8 mouse cellular contexts compared by ENCODE assay signal in the genomic region with DNA sequence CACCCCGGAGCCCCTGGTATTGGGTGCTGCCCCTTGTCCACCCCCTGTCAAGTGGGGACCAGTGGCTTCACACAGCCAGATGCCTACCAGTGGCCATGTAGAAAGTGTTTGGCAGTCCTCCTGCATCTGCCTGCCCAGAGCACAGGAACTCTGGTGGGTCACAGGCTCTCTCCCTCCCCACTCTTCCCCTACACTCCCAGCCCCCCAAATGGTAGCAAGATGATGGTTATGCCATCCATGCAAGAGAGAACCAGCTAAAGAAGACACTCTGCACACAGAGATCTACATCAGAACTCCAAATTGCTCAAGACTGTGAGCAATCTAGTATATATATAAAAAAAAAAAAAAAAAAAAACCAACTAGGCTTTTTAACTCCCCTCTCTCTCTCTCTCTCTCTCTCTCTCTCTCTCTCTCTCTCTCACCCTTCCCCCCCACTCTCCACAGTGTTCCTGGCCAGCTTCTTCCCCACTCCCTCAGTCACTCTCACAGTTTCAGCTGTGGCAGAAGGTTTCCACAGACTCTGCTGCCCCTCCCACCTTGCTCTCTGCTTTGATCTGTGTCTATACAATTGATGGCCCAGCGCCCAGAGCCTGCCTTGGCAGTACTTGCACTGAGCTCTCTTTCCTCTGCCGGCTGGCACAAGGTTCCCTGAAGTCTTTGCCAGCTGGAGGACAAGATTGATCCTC.
DNase-seq lines count a peak whose midpoint lies in the region; ATAC-seq and TF ChIP-seq lines count a peak whose summit lies in the region.

No protein-coding gene starts in this region.

- H3K36me3 ChIP-seq in limb, embryonic 14.5 days (ENCODE audit: control insufficient read depth, insufficient read depth, low read length): no peaks in the 10 kb centered on the region

- H3K9me3 ChIP-seq in limb, embryonic 14.5 days (ENCODE audit: control insufficient read depth, low read length): no peaks in the 10 kb centered on the region

- H3K4me1 ChIP-seq in limb, embryonic 14.5 days (ENCODE audit: control insufficient read depth, insufficient read depth, low read length): no peaks in the 10 kb centered on the region
- H3K4me1 ChIP-seq in lung, adult 2 months (ENCODE audit: control insufficient read depth, insufficient read depth, low read length): no peaks in the 10 kb centered on the region

- ATAC-seq in limb, embryonic 14.5 days (ENCODE audit: low FRiP score, low read depth): no peak; the same call in 1 of the 2 replicates

- H3K4me2 ChIP-seq in limb, embryonic 14.5 days (replicated peaks; ENCODE audit: low read depth, low read length, severe bottlenecking): no peak overlapping the region

- no peak overlapping the region for H3K27ac ChIP-seq in limb, embryonic 14.5 days (replicated peaks; ENCODE audit: low read depth, low read length)

- no peak overlapping the region for H3K9ac ChIP-seq in limb, embryonic 14.5 days (ENCODE audit: low read depth, low read length, severe bottlenecking)

- DNase-seq in adrenal gland, adult 8-10 months: peak; percentile 2
- no peak for DNase-seq in adrenal gland, postnatal 4 days (ENCODE audit: low spot score in 2 of 2)
- peak; percentile 7 for DNase-seq in adrenal gland, postnatal 25 days
- peak; percentile 21 to 39 for DNase-seq in frontal cortex, postnatal 25 days (ENCODE audit: low spot score in 2 of 2)
- peak; percentile 21 for DNase-seq in limb, embryonic 14.5 days (ENCODE audit: low spot score)
- no peak for DNase-seq in liver
- DNase-seq in gastrocnemius, adult 8-10 months (ENCODE audit: low spot score in 2 of 2): no peak
- DNase-seq in lung, adult 2 months: no peak

- 48% methylated on average over 3 of the region's 3 CpGs for WGBS in limb, embryonic 14.5 days
- 52% methylated on average over 3 of the region's 3 CpGs for WGBS in lung, adult 2 months

- TF ChIP-seq POLR2A in limb, embryonic 14.5 days (IDR thresholded peaks at IDR 0.05; ENCODE audit: borderline replicate concordance, extremely low read depth, insufficient read depth, insufficient read length): no peak
- TF ChIP-seq POLR2A in lung, adult 2 months (IDR thresholded peaks at IDR 0.05; ENCODE audit: borderline replicate concordance, extremely low read depth, low read depth, low read length): no peak

- TF ChIP-seq CTCF in lung, adult 2 months (IDR thresholded peaks at IDR 0.05; ENCODE audit: insufficient read depth, low read length): no peak

- H3K4me3 ChIP-seq in limb, embryonic 14.5 days (replicated peaks; ENCODE audit: low read length): no peak overlapping the region
- no peak overlapping the region for H3K4me3 ChIP-seq in lung, adult 2 months (replicated peaks; ENCODE audit: extremely low read depth, low read depth, low read length)

- H3K27me3 ChIP-seq in limb, embryonic 14.5 days (ENCODE audit: control insufficient read depth, insufficient read depth, low read length): no peaks in the 10 kb centered on the region

Comparison
In these comparisons a context has a peak if more than half of its experiments do, and no peak if none do; other contexts are left out.
1. DNase-seq: peak in adrenal gland, adult 8-10 months (single experiment), adrenal gland, postnatal 25 days (single experiment), frontal cortex, postnatal 25 days (2 of 2) and limb, embryonic 14.5 days (single experiment); none in adrenal gland, postnatal 4 days (0 of 2), liver (single experiment), gastrocnemius, adult 8-10 months (0 of 2) and lung, adult 2 months (single experiment).